Mouse (Mus musculus): Measurements from ENCODE around the gene Hlf. TPM values are rescaled to one million over a fixed set of nuclear protein-coding genes. Genes with fewer than 3 reads are reported as not detected.

Gene Hlf
- polyA plus RNA-seq, 1 experiment from 2014 or later: 1.8 TPM

- Histone ChIP-seq H3K4me3 (ENCODE audit: low read depth, low read length) (no peak overlapping the region), H3K9me3 (ENCODE audit: low read length) (no peaks in the 10 kb centered on the region), H3K27me3 (replicated peaks; ENCODE audit: insufficient read depth, low read length) (no peaks in the 10 kb centered on the region), H3K4me1 (ENCODE audit: insufficient read depth, low read depth, low read length) (0 out of 2 replicates have a peak, but pooled peaks cover 3% of the 10 kb centered on the region), H3K4me2 (replicated peaks; ENCODE audit: low read depth, low read length) (no peak overlapping the region), H3K9ac (replicated peaks; ENCODE audit: low read depth) (no peak overlapping the region), H3K27ac (ENCODE audit: low read length) (no peak overlapping the region), H3K36me3 (ENCODE audit: insufficient read depth, low read length) (no peaks in the 10 kb centered on the region)
- WGBS: 58% methylated on average over 4 of the region's 4 CpGs
- no peak for DNase-seq (ENCODE audit: low spot score)
- TF ChIP-seq CTCF (IDR thresholded peaks at IDR 0.05) (no peak), EP300 (IDR thresholded peaks at IDR 0.05) (no peak)
- no peak for ATAC-seq
Observed at GRCm38 (mm10) chr11:90350153-90350512, 40.6 kb downstream of the Hlf start.

DNA sequence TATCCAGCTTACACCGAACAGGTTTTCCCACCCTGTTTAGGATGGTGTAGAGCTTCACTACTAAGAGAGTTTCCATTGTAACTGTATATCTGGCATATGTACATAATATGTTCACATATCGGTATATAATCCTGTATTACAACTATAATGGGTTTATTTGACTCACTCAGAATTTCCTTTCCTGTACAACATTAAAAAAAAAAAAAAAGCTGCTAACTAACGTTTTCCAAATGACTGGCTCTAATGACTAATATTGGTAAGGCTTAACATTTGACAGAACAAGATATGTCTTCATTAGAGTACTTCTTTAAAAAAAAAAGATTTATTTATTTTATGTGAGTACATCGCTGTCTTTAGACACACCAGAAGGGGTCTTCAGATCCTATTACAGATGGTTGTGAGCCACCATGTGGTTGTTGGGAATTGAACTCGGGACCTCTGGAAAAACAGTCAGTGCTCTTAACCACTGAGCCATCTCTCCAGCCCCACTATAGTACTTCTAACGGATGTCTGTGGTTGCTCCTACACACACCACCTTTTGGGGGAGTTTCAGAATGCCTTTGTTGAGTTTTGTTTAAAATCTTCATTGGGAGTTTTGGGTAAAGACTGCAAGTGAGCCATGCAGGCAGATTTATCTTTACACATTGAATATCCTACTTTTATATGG is 41.1 kb downstream of the Hlf start:
- H3K9me3 ChIP-seq (ENCODE audit: low read length): no peaks in the 10 kb centered on the region
- TF ChIP-seq EP300 (IDR thresholded peaks at IDR 0.05) (no peak), CTCF (IDR thresholded peaks at IDR 0.05) (no peak)
- no peak for DNase-seq (ENCODE audit: low spot score)
- no peak overlapping the region for H3K4me2 ChIP-seq (replicated peaks; ENCODE audit: low read depth, low read length)
- no peak overlapping the region for H3K4me3 ChIP-seq (ENCODE audit: low read depth, low read length)
- no peaks in the 10 kb centered on the region for H3K4me1 ChIP-seq (ENCODE audit: insufficient read depth, low read depth, low read length)
- no peaks in the 10 kb centered on the region for H3K27me3 ChIP-seq (replicated peaks; ENCODE audit: insufficient read depth, low read length)
- WGBS: 69% methylated on average over 6 of the region's 6 CpGs
- H3K36me3 ChIP-seq (ENCODE audit: insufficient read depth, low read length): no peaks in the 10 kb centered on the region
- ATAC-seq: no peak
- H3K27ac ChIP-seq (ENCODE audit: low read length): no peak overlapping the region
- no peak overlapping the region for H3K9ac ChIP-seq (replicated peaks; ENCODE audit: low read depth)

DNA sequence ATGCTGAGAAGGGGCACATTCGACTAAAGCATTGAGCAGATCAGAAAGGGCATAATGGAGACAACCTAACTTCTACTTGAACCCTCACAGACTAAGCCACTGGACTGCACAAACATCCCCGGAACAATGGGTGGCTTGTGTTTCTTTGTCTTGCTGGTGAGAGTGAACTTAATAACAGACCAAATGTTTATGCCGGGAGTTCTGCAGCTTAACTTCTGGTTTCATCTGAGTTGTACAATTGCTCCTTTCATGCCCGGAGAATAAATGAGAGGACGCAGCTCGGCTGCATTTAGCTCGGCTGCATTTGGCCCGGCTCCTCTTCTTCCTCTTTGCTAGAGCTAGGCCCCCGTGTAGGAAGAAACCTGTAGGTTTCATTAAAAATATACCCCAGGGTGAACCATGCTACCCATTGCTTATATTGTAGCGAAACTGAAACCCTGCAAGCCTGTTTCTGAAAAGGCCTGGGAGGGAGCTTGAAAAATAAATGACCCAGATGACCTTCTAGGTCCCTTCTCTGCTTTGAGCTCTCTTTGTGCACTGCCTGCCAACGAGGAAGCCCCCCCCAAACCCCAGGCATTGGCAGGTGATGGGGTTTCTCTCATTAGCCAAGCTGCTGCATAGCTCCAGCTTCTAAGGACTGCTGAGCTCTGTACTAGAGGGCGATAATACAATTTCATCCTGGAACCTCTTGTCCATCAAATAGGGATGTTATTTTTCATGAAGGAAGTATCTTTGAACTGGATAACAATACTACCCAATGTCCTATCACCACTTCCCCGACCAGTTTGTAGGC is 42.8 kb downstream of the Hlf start:
- TF ChIP-seq CTCF (IDR thresholded peaks at IDR 0.05) (no peak), EP300 (IDR thresholded peaks at IDR 0.05) (no peak)
- WGBS: 54% methylated on average over 13 of the region's 13 CpGs
- Histone ChIP-seq H3K4me1 (ENCODE audit: insufficient read depth, low read depth, low read length) (no peaks in the 10 kb centered on the region), H3K9ac (replicated peaks; ENCODE audit: low read depth) (no peak overlapping the region), H3K9me3 (ENCODE audit: low read length) (no peaks in the 10 kb centered on the region), H3K27ac (ENCODE audit: low read length) (no peak overlapping the region), H3K4me2 (replicated peaks; ENCODE audit: low read depth, low read length) (no peak overlapping the region), H3K36me3 (ENCODE audit: insufficient read depth, low read length) (no peaks in the 10 kb centered on the region), H3K4me3 (ENCODE audit: low read depth, low read length) (no peak overlapping the region), H3K27me3 (replicated peaks; ENCODE audit: insufficient read depth, low read length) (no peaks in the 10 kb centered on the region)
- DNase-seq (ENCODE audit: low spot score) (no peak), ATAC-seq (no peak)

GRCm38 (mm10) chr11:90345746-90346145 is 44.9 kb downstream of the Hlf start:
- H3K4me2 ChIP-seq (replicated peaks; ENCODE audit: low read depth, low read length): no peak overlapping the region
- ATAC-seq: no peak
- TF ChIP-seq CTCF (IDR thresholded peaks at IDR 0.05) (no peak), EP300 (IDR thresholded peaks at IDR 0.05) (no peak)

GRCm38 (mm10) chr11:90342858-90343257 is 47.8 kb downstream of the Hlf start:
- Histone ChIP-seq H3K4me3 (ENCODE audit: low read depth, low read length) (no peak overlapping the region), H3K27ac (ENCODE audit: low read length) (no peak overlapping the region), H3K36me3 (ENCODE audit: insufficient read depth, low read length) (no peaks in the 10 kb centered on the region), H3K27me3 (replicated peaks; ENCODE audit: insufficient read depth, low read length) (no peaks in the 10 kb centered on the region), H3K9ac (replicated peaks; ENCODE audit: low read depth) (no peak overlapping the region), H3K4me2 (replicated peaks; ENCODE audit: low read depth, low read length) (no peak overlapping the region), H3K4me1 (ENCODE audit: insufficient read depth, low read depth, low read length) (no peaks in the 10 kb centered on the region), H3K9me3 (ENCODE audit: low read length) (no peaks in the 10 kb centered on the region)
- TF ChIP-seq CTCF (IDR thresholded peaks at IDR 0.05) (no peak), EP300 (IDR thresholded peaks at IDR 0.05) (no peak)
- ATAC-seq (no peak), DNase-seq (ENCODE audit: low spot score) (no peak)
- 77% methylated on average over 5 of the region's 5 CpGs for WGBS

More at GRCm38 (mm10) chr11:90345746-90346145, 44.9 kb downstream of the Hlf start:
- Histone ChIP-seq H3K4me3 (ENCODE audit: low read depth, low read length) (no peak overlapping the region), H3K27ac (ENCODE audit: low read length) (no peak overlapping the region), H3K9me3 (ENCODE audit: low read length) (no peaks in the 10 kb centered on the region), H3K27me3 (replicated peaks; ENCODE audit: insufficient read depth, low read length) (no peaks in the 10 kb centered on the region), H3K9ac (replicated peaks; ENCODE audit: low read depth) (no peak overlapping the region), H3K4me1 (ENCODE audit: insufficient read depth, low read depth, low read length) (no peaks in the 10 kb centered on the region), H3K36me3 (ENCODE audit: insufficient read depth, low read length) (no peaks in the 10 kb centered on the region)
- WGBS: 93% methylated on average over 11 of the region's 11 CpGs
- DNase-seq (ENCODE audit: low spot score): no peak

GRCm38 (mm10) chr11:90342267-90342666 is 48.4 kb downstream of the Hlf start:
- Histone ChIP-seq H3K9ac (replicated peaks; ENCODE audit: low read depth) (no peak overlapping the region), H3K27me3 (replicated peaks; ENCODE audit: insufficient read depth, low read length) (no peaks in the 10 kb centered on the region), H3K36me3 (ENCODE audit: insufficient read depth, low read length) (no peaks in the 10 kb centered on the region), H3K9me3 (ENCODE audit: low read length) (no peaks in the 10 kb centered on the region), H3K27ac (ENCODE audit: low read length) (no peak overlapping the region), H3K4me3 (ENCODE audit: low read depth, low read length) (no peak overlapping the region), H3K4me1 (ENCODE audit: insufficient read depth, low read depth, low read length) (no peaks in the 10 kb centered on the region), H3K4me2 (replicated peaks; ENCODE audit: low read depth, low read length) (no peak overlapping the region)
- DNase-seq (ENCODE audit: low spot score): no peak
- ATAC-seq: no peak
- WGBS: 74% methylated on average over 5 of the region's 5 CpGs
- TF ChIP-seq CTCF (IDR thresholded peaks at IDR 0.05) (no peak), EP300 (IDR thresholded peaks at IDR 0.05) (no peak)

Measured in lung, postnatal 0 days (tissue).